Mouse (Mus musculus) CH12F3 (cell line): ENCODE measurements around the gene Rsbn1l.

ENCODE experiments used
- in situ Hi-C: fragments of 300-500 bp; cut with MboI; formaldehyde crosslinking; loops from 2 replicates; pipeline ENCODE4 v1.14.3; 2020; ENCODE audit warnings: low sequenced_read_pairs

Gene Rsbn1l

GRCm38 (mm10) chr5:20956298-20956697, at the start of gene Rsbn1l:
TSS of gene Rsbn1l (minus strand) at chr5:20956398.
- in situ Hi-C loops = no loop called here

DNA sequence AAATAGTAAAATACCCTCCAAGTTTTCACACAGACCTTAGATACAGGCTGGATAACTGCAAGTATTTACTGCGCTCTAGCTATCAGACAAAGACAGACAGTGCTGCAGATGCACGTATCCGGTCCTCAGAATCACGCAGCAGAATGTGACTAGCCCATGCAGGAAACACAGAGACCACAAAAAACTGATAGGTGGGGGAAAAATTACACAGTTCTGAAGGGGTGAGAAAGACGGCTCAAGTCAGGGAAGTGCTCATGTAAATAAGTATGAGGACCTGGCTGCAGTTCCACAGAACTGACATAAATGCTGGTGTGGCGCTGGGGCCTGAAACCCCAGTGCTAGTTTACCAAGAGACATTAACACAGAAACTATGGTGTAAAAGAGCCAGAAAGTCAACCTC, 46.5 kb upstream of the Rsbn1l start:
- in situ Hi-C loops = no loop called here

DNA sequence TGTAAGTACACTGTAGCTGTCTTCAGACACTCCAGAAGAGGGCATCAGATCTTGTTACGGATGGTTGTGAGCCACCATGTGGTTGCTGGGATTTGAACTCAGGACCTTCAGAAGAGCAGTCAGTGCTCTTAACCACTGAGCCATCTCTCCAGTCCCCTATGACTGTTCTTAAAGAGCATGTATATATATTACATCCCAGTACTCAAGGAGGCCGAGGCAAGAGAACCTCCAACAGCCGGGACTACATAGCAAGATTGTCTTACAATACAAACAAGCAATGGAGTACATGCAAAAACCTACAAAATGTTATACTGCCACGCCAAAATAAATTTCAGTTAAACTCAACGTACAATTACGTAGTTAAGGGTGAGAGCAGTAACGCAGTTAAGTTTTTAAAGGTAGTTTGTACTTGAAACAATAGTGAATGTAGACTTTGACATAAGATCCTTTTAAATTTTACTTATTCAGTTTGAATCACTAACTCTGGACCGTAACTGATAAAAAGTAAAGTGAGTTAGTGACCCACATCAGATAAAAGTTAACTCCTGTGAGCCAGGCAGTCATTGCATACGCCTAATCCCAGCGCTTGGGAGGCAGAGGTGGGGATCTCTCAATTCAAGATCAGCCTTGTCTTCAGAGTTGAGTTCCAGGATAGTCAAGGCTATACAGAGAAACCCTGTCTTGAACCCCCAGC, 45.6 kb upstream of the Rsbn1l start:
- in situ Hi-C loops = no loop called here

- in situ Hi-C loops = no loop called here
Measured at GRCm38 (mm10) chr5:20998427-20998826, 42.2 kb upstream of the Rsbn1l start.

GRCm38 (mm10) chr5:20997555-20997954, 41.4 kb upstream of the Rsbn1l start:
- in situ Hi-C loops = no loop called here

DNA sequence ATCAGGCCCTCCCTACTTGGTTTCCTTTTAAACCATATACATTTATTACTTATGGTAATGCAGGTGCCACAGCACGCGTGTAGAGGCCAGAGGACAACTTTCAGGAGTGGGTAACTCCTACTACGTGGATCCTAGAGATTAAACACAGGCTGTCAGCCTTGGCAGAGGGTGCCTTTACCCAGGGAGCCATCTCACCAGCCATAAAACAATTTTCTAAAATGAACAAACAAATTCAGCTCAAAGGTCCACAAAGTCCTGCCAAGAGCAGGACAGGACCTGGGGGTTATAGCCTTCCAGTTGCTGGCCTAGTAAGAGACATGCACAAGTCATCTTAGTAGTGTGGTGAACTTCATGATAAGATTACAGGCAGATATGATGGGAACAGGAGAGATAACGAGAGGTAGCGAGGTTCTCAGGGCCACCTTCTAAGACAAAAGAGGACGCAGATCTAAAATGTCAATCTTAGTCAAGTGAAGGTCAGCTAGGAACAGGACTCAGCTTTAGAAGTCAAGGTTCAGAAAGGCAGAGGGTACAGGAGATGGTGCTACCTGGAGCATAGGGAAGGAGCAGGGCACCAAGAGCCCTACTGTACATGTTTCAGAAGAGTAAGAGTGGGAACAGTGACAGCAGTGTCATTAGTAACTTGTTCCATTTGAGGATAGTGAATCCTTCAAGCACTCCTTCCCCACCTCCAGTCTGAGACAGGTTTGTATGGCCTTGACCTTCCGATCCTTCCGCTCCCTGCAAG, 34.0 kb upstream of the Rsbn1l start:
- in situ Hi-C loops = no loop called here

DNA sequence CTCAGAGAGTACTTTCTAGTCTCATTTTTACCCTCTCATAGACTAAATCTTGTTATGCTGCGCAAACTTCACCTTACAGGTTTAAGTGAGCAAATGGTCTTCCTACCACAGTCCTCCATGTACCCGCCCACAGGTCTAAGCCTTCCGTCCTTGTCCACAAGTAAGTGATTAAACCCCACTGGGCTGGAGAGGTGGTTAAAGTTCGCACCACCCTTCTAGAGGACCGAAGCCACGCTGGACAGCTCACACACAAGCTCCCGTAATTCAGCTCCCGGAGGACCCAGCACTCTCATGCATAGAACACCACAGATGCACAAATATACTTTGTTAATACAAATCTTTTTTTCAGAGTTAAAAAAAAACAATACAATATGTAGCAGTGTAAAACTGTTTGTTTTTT, 30.1 kb upstream of the Rsbn1l start:
- in situ Hi-C loops = no loop called here

- in situ Hi-C loops = no loop called here
Measured at GRCm38 (mm10) chr5:20983505-20983904, 27.3 kb upstream of the Rsbn1l start.

GRCm38 (mm10) chr5:20974690-20975089, 18.5 kb upstream of the Rsbn1l start:
- in situ Hi-C loops = no loop called here

- in situ Hi-C loops = no loop called here
Measured at GRCm38 (mm10) chr5:20973999-20974398, 17.8 kb upstream of the Rsbn1l start.

- in situ Hi-C loops = no loop called here
Measured at GRCm38 (mm10) chr5:20973069-20973468, 16.9 kb upstream of the Rsbn1l start.

DNA sequence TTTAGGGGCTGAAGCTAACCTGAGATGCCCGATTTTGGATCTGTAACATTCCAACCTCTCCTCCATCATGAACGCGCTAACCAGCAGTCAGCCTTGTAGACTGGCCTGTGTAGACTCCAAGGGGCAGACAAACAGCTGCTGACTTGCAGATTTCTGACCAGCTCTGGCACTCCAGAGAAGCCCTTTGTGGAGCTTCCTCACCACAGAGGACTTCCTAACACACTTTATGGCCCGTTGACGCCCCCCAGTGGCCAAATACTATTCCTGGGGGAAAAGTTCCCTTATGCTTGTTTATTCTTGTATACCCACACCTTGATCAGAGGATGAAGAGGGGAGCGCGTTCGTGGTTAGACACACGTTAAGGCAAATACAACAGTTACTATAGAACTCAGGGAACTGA, 12.8 kb upstream of the Rsbn1l start:
- in situ Hi-C loops = no loop called here

DNA sequence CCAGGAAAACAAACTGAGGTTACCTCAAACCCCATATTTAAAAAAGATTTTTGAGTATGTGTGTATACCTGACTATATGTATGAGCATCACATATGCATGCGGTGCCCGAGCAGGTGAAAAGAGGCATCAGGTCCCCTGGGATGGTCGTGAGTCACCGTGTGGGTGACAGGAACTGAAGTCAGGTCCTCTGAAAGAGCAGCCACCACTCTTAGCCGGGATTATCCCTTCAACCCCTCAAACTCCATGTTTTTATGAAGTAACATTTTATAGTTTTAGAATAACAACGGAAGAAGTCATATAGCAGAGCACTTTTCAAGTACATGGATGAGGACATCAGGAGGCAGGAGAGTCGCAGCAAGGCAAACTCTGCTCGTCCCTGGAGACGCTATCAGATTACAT, 12.3 kb upstream of the Rsbn1l start:
- in situ Hi-C loops = no loop called here

GRCm38 (mm10) chr5:20967942-20968341, 11.7 kb upstream of the Rsbn1l start:
- in situ Hi-C loops = no loop called here

- in situ Hi-C loops = no loop called here
Measured at GRCm38 (mm10) chr5:20964446-20964845, 8.2 kb upstream of the Rsbn1l start.

GRCm38 (mm10) chr5:20963295-20963694, 7.1 kb upstream of the Rsbn1l start:
- in situ Hi-C loops = no loop called here

GRCm38 (mm10) chr5:20960927-20961326, 4.7 kb upstream of the Rsbn1l start:
- in situ Hi-C loops = no loop called here

GRCm38 (mm10) chr5:20955114-20955835, 923 bp downstream of the Rsbn1l start:
- in situ Hi-C loops = no loop called here

DNA sequence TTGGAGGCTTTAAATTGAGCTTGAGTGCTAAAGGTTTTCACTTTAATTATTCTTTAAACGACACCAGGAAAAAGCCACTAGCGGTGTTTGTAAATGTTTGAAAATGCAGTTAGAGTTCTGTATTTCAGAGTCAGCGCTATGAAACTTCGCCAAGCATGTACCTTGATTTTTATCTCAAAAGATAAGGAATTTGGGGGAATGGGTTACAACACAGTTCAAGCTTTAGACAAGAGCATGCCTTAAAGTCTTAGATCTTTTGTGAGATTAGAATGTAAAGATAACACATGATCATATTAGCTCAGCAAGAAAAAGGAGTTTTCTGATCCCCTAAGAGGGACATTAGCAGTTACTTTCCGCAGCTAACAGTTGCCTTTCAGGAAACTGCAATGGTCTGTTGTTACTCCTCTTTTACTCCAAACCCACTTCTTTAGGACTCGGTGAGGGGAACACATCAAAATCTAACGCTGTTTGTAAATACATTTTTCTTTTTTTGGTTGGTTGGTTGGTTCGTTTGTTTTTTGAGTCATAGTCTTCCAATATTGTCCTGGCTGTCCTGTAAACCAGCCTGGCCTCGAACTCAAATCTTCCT, 3.8 kb downstream of the Rsbn1l start:
- in situ Hi-C loops = no loop called here

GRCm38 (mm10) chr5:20951666-20952281, 4.4 kb downstream of the Rsbn1l start:
- in situ Hi-C loops = no loop called here
